Mouse (Mus musculus): ENCODE measurements around the gene Gipc1.

GRCm38 (mm10) chr8:83608398-83608829 is 44.1 kb upstream of the Gipc1 start:
- TF ChIP-seq MEF2A (IDR thresholded peaks at IDR 0.05; ENCODE audit: borderline replicate concordance, low read depth, low read length) (no peak), HCFC1 (IDR thresholded peaks at IDR 0.05; ENCODE audit: low read depth, low read length) (no peak), POLR2A (IDR thresholded peaks at IDR 0.05; ENCODE audit: low read depth, low read length) (no peak), MAX (IDR thresholded peaks at IDR 0.05; ENCODE audit: low read length) (no peak), MAZ (IDR thresholded peaks at IDR 0.05; ENCODE audit: low read depth, low read length) (0 out of 2 replicates have a peak, but pooled peaks have one; percentile 53), UBTF (IDR thresholded peaks at IDR 0.05; ENCODE audit: low read depth, low read length) (peak; percentile 30; the same call in 1 of the 2 replicates), E2F4 (IDR thresholded peaks at IDR 0.05; ENCODE audit: insufficient replicate concordance, low read depth, low read length) (0 out of 2 replicates have a peak, but pooled peaks have one; percentile 5), CTCF (conservative IDR thresholded peaks at IDR 0.05 in 1 of 2, IDR thresholded peaks at IDR 0.05 in 1 of 2; ENCODE audit: low read depth in 2 of 2, low read length in 2 of 2) (no peak; a peak in 1 of 4 replicates), ZNF384 (IDR thresholded peaks at IDR 0.05; ENCODE audit: low read depth, low read length) (no peak), EP300 (IDR thresholded peaks at IDR 0.05; ENCODE audit: low read length) (no peak), CHD2 (IDR thresholded peaks at IDR 0.05; ENCODE audit: low read length) (no peak)
